Mouse (Mus musculus) megakaryocyte-erythroid progenitor cell, adult 5-6 weeks (primary cell): ENCODE measurements around the gene Gm11549. TPM values are rescaled to one million over a fixed set of nuclear protein-coding genes. Genes with fewer than 3 reads are reported as not detected.
A peak's percentile ranks its signal among the peaks of the same experiment; 100 is the strongest.

Source experiments
- ATAC-seq: replicated peaks from 2 replicates; pipeline ENCODE4 v1.8.0; 2016; ENCODE audit warnings: mild to moderate bottlenecking, inconsistent platforms; ENCODE audit not compliant: severe bottlenecking, poor library complexity, low FRiP score, low TSS enrichment
- total RNA-seq, 2 experiments: library from RNA; stranded (forward) in 1 of 2; stranded (reverse) in 1 of 2; fragments of 200-1000, 215-1000 nt in 1 of 2; fragments of >200 nt in 1 of 2; fragmentation: Nextera tagmentation in 1 of 2; gene quantifications; 2 replicates each; pipeline ENCODE4 v1.2.3; 2014 to 2017

The Gm11549 gene
- total RNA-seq, 2 experiments from 2014 or later, result not detected

- no peak for ATAC-seq
Observed at GRCm38 (mm10) chr3:36524466-36524865, 2.9 kb upstream of the Gm11549 start.

- no peak for ATAC-seq
Observed at GRCm38 (mm10) chr3:36522137-36522536, 524 bp upstream of the Gm11549 start.

GRCm38 (mm10) chr3:36516196-36516595 is 5.4 kb downstream of the Gm11549 start:
- no peak for ATAC-seq

GRCm38 (mm10) chr3:36511491-36511890 is 10.1 kb downstream of the Gm11549 start:
- no peak for ATAC-seq

DNA sequence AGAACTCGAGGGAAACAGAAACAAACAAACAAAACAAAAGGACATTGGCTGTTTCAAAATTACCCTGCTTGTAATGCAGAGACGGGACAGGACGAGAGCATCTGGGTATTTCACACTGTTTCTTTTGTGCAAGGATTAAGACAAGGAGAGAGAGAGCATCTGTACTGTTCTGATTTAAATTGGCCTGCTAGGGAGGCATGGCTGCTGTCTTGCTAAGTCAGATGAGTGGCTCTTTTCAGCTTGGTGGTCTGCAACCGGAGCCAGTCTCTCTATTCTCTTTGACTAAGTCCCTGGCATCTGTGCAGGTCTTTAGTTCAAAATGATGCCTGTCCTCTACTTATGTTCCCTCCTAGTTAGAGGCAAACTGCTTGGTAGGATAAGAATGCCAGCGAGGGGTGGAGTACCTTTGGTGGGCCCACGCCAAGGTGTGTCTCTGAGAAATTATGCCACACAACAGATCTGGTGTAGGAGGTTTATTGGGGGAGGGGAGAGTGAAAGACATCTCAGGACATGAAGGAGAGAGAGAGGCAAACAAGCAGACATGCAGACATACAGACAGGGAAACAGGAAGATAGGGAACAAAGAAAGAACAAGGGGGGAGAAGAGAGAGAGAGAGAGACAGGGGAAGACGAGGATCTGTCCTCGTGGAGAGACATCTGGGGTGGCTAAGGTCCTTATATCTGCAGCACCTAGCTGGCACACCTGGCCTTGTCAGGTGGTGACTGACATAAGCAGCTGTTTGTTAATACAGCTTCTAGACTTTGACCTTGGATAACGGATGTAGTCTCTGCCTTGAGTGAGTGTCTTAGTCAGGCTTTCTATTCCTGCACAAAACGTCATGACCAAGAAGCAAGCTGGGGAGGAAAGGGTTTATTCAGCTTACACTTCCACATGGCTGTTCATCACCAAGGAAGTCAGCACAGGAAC is 15.5 kb downstream of the Gm11549 start:
- no peak for ATAC-seq

- no peak for ATAC-seq
Observed at GRCm38 (mm10) chr3:36505306-36505705, 16.3 kb downstream of the Gm11549 start.

DNA sequence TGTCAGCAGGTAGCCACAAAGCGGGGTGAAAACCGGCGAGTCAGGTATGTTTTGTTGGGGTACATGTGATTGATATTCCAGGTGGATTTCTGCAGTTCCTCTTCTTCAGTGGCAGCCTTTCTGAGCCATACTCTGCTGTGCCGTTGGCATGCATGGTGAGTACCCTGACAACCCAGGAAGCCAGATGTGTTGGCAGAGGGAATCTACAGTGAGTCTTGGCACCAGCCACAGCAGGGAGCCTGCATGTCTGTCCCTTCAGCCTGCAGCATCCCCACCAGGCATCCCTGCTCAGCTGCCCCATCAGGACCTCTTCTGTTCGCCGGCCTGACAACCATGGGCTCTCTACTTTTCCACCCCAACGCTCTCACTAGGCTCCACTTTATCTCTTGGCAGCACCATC is 20.1 kb downstream of the Gm11549 start:
- ATAC-seq, result no peak

DNA sequence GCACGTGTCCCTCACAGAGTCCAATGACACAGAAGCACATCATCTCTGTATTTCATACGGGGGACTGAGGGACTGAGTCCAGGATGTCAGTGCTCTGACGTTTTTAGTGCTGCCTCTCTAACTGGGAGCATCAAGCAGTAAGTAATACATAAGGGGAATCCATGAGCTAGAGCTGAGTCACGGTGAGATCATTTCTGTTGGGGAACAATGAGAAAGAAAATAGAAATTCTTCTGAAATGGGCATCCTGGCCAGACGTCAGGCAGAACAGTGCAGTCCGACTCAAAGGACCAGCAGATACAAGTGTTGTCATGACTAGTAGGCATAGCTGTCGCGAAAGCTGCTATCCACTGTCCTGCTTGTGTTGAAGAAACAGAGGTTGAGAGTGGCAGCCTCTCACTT is 20.6 kb downstream of the Gm11549 start:
- no peak for ATAC-seq

GRCm38 (mm10) chr3:36499418-36499817 is 22.2 kb downstream of the Gm11549 start:
- ATAC-seq, result no peak

DNA sequence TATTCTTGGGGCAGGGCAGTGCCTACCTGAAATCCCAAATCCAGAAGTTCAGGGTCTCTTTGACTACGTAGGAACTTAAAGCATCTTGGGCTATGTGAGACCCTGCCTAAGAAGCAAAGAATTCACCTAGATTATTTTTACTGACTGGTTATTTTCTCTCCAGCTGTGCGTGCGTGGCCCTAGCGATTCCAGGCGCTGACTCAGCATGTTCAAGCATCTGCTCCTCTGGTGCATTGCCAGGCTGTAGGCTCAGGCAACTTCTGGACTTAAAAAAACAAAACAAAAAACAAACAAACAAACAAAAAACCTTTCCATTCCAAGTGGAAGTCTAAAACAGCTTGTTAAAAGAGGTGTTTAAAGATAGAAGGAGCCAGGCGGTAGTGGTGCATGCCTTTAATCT is 23.4 kb downstream of the Gm11549 start:
- ATAC-seq, result no peak

GRCm38 (mm10) chr3:36496746-36497145 is 24.9 kb downstream of the Gm11549 start:
- ATAC-seq, result peak; percentile 76

GRCm38 (mm10) chr3:36496273-36496672 is 25.3 kb downstream of the Gm11549 start:
- no peak for ATAC-seq

DNA sequence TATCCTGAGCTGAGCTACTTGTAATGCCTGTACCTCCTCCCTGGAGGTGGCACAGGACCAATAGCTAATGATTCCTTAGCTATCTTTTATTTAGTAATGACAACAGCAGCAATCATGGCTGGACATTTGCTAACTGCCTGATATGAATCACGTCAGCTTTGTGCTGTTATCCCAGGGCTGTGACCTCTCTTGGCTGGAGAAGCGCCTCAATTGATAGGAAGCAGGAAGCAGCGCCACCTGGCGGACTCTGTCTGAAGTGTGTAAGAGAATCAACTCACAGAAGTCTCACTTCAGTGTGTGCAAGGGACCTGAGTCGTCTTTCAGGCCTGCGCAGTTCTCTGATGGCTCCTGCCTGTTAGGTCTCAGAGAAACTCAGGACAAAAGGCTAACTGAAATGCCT is 26.2 kb downstream of the Gm11549 start:
- peak; percentile 92 for ATAC-seq

DNA sequence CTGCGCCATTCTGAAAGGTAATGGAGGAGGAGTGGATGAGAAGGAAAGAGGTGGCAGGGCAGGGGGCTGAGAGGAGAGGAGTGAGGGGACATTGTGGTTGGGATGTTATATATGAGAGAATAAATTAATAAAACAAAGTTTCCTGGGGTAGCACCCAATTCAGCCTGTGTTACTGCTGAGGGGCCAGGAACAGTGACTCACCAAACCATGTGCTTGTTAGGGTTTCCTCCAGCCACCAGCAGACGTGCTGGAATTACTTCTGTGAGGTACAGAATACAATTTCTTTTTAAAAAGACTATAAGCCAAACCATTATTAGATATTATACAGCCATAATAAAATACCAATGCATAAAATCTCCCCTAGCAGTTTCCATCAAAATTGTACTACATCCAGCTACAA is 27.0 kb downstream of the Gm11549 start:
- no peak for ATAC-seq

GRCm38 (mm10) chr3:36493641-36494283 is 27.9 kb downstream of the Gm11549 start:
- no peak for ATAC-seq

- no peak for ATAC-seq
Observed at GRCm38 (mm10) chr3:36492716-36493391, 28.8 kb downstream of the Gm11549 start.

GRCm38 (mm10) chr3:36491535-36491934 is 30.1 kb downstream of the Gm11549 start:
- no peak for ATAC-seq

DNA sequence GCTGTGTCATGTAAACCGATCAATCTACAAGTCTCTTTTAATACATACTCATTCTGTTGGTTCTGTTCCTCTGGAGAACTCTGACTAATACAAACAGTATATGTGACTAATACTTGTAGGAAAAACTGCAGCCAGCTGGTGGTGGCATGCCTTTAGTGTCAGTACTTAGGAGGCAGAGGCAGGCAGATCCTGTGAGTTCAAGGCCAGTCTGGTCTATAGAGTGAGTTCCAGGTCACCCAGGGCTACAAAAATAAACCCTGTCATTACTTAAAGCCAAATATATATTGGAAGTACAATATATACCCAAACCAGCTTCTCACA is 32.1 kb downstream of the Gm11549 start:
- no peak for ATAC-seq

DNA sequence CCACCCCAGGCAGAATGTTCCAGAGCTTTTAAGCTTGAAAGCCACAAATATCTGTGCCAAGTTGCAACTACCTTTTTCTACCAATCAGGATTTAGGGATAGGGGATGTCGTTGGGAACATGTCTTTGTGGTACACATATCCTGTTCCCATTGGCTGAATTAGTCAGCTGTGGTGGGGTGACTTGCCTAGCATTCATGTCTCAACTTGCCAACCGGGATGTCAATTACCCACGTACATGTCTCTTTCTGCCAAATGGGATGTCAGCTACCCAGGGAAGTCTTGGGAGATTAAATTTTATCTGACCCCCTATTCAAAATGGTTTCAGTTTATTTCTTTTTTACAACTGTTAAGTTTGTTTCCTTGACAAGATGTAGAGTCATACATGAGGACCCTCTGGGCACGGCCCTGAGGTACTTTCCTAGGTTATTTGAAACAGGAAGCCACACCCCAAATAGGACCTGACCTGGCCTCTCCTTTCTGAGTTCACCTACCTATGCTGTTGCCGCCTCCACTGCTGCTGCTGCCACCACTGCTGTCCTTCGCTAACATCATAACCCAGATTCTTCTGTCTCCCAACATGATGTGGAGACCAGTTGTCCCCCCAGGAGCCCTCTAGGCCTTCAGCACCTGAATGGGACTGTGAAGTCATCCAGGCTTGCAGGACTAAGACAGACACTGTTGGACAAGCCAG is 32.6 kb downstream of the Gm11549 start:
- no peak for ATAC-seq

DNA sequence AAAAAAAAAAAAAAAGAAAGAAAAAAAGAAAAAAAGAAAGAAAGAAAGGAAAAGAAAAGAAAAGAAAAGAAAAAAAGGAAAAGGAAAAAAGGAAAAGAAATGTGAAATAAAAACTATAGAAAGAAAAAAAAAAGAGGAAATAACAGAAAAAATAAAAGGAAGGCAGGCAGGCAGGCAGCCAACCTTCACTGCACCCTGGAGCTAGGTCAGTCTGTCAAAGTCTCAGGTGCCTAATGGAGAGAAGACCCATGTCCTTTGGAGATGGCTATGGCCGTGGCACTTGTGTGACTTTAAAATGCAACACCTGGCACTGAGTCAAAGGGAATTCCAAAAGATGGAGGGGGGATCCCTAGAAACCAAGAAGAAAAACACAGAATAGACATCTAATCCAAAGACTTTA is 33.2 kb downstream of the Gm11549 start:
- ATAC-seq, result no peak
